Mouse (Mus musculus): Measurements from ENCODE around the gene Mpdz. TPM values are rescaled to one million over a fixed set of nuclear protein-coding genes. Genes with fewer than 3 reads are reported as not detected.
A peak's percentile ranks its signal among the peaks of the same experiment; 100 is the strongest.

Gene Mpdz
- polyA plus RNA-seq, 1 experiment from 2014 or later: 24.7 TPM

DNA sequence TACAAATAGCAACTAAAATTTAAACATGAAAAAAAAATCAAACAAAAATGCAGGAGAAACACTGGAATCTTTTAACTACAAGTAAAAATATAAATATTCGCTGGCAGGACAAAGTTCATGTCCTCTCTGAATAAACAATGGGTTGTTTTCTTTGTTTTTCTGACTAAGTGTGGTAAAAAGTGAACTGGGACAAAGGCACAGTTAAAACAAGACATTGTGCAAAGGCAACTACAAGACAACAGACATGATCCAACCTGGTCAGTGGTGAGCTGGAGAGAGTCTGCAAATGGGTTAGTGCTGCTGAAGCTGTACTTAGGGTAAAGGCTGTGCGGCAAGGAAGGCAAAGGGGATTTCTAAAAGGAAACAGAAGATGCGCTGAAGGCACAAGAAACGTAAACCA lies 129.4 kb downstream of the Mpdz start:
- 95% methylated on average over 4 of the region's 4 CpGs for WGBS
- no peak overlapping the region for H3K27ac ChIP-seq
- no peak overlapping the region for H3K4me3 ChIP-seq (replicated peaks)
- no peak overlapping the region for H3K9ac ChIP-seq (replicated peaks)
- no peak overlapping the region for H3K4me2 ChIP-seq (replicated peaks)
- H3K9me3 ChIP-seq: no peaks in the 10 kb centered on the region
- H3K36me3 ChIP-seq: peaks cover 6% of the 10 kb centered on the region; the same call in 1 of the 2 replicates
- ATAC-seq: no peak
- no peaks in the 10 kb centered on the region for H3K27me3 ChIP-seq
- no peaks in the 10 kb centered on the region for H3K4me1 ChIP-seq (replicated peaks)

DNA sequence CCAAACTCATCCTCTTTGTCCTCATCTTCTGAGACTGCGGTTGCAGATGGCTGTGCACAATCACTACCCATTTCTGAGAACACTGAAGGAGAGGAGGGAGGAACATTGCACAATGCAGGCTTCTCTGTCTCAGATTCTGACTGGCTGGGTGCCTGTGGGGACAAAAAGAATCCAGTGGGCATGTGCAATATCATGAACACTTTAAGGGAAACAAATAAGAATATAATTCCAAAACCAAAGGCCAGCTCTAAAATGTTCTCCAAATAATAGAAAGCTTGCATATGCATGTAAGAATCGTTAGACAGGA lies 132.5 kb downstream of the Mpdz start:
- H3K27me3 ChIP-seq: no peaks in the 10 kb centered on the region
- H3K27ac ChIP-seq: no peak overlapping the region
- H3K36me3 ChIP-seq: peaks cover 13% of the 10 kb centered on the region
- H3K4me3 ChIP-seq (replicated peaks): no peak overlapping the region
- ATAC-seq: no peak
- no peaks in the 10 kb centered on the region for H3K4me1 ChIP-seq (replicated peaks)
- no peak overlapping the region for H3K9ac ChIP-seq (replicated peaks)
- 80% methylated on average over 2 of the region's 2 CpGs for WGBS
- no peak overlapping the region for H3K4me2 ChIP-seq (replicated peaks)
- H3K9me3 ChIP-seq: no peaks in the 10 kb centered on the region

DNA sequence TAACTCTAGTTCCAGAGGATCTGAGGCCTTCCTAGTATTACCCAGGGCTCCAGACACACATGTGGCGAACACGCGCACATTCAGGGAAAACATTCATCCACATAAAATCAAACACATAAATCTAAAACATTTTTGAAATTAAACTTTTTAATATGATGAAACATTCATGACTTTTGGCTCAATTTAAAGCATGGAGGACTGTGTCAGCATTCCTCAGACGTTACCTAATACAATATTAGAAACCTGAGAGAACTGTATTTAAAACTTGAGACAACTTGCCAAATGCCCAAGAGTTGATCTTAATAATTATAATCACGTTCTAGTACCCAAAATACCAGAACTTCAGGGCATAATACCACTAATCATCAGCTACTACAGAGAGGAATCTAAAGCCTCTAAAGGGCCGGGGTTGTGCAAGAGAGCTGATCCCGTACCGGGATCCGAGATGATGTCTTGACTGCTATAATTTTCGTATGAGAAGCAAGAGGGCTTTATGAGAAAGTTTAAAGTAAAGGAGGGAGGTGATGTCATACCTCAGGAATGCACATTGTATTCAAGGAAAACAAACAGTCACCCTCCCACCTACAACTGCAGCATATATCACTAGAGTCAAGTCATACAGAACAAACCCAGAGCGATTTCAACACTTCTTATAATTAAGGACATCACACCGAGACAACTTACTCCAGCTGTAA lies 133.0 kb downstream of the Mpdz start:
- Histone ChIP-seq H3K9ac (replicated peaks) (no peak overlapping the region), H3K9me3 (no peaks in the 10 kb centered on the region), H3K4me2 (replicated peaks) (no peak overlapping the region), H3K27me3 (no peaks in the 10 kb centered on the region), H3K4me3 (replicated peaks) (no peak overlapping the region), H3K27ac (no peak overlapping the region), H3K36me3 (peaks cover 13% of the 10 kb centered on the region), H3K4me1 (replicated peaks) (no peaks in the 10 kb centered on the region)
- ATAC-seq: no peak
- 84% methylated on average over 12 of the region's 12 CpGs for WGBS

- no peak for ATAC-seq
- Histone ChIP-seq H3K9ac (replicated peaks) (no peak overlapping the region), H3K36me3 (peaks cover 23% of the 10 kb centered on the region), H3K4me3 (replicated peaks) (no peak overlapping the region), H3K27ac (no peak overlapping the region), H3K4me2 (replicated peaks) (no peak overlapping the region), H3K4me1 (replicated peaks) (no peaks in the 10 kb centered on the region), H3K27me3 (no peaks in the 10 kb centered on the region), H3K9me3 (no peaks in the 10 kb centered on the region)
- 93% methylated on average over 10 of the region's 10 CpGs for WGBS
Measured at GRCm38 (mm10) chr4:81307596-81308265, 134.9 kb downstream of the Mpdz start.

GRCm38 (mm10) chr4:81302056-81302455 lies 140.6 kb downstream of the Mpdz start:
- H3K4me1 ChIP-seq (replicated peaks): no peaks in the 10 kb centered on the region
- no peak overlapping the region for H3K4me2 ChIP-seq (replicated peaks)
- H3K27ac ChIP-seq: no peak overlapping the region
- WGBS: 94% methylated on average over 3 of the region's 3 CpGs
- no peak for ATAC-seq
- H3K9me3 ChIP-seq: no peaks in the 10 kb centered on the region
- no peak overlapping the region for H3K9ac ChIP-seq (replicated peaks)
- H3K36me3 ChIP-seq: peaks cover 25% of the 10 kb centered on the region
- H3K27me3 ChIP-seq: no peaks in the 10 kb centered on the region
- H3K4me3 ChIP-seq (replicated peaks): no peak overlapping the region

- no peak overlapping the region for H3K27ac ChIP-seq
- no peak for ATAC-seq
- no peaks in the 10 kb centered on the region for H3K9me3 ChIP-seq
- H3K9ac ChIP-seq (replicated peaks): no peak overlapping the region
- no peak overlapping the region for H3K4me3 ChIP-seq (replicated peaks)
- no peaks in the 10 kb centered on the region for H3K27me3 ChIP-seq
- peaks cover 23% of the 10 kb centered on the region for H3K36me3 ChIP-seq
- no peak overlapping the region for H3K4me2 ChIP-seq (replicated peaks)
- 88% methylated on average over 4 of the region's 4 CpGs for WGBS
- no peaks in the 10 kb centered on the region for H3K4me1 ChIP-seq (replicated peaks)
Measured at GRCm38 (mm10) chr4:81298384-81298783, 144.2 kb downstream of the Mpdz start.

- H3K36me3 ChIP-seq: peaks cover 17% of the 10 kb centered on the region
- ATAC-seq: no peak
- no peak overlapping the region for H3K9ac ChIP-seq (replicated peaks)
Measured at GRCm38 (mm10) chr4:81293309-81293708, 149.3 kb downstream of the Mpdz start.

DNA sequence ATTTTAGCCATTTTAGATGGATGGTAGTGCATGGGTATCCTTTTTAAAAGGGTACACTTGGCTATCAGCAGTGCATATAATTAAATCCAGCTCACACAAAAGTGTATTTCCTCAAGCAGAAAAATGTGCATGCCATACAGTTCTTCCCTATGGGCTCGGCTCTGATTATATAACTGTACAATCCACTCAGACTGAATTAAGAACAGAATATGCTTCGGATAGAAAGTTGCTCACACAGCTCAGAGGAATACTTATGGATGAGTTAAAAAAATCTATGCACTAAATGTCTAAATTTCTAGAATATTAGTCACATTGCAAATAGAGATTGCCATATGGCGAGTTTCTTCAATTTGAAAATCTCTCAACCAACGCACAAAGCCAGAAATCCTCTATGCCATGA lies 157.1 kb downstream of the Mpdz start:
- 90% methylated on average over 4 of the region's 4 CpGs for WGBS
- Histone ChIP-seq H3K27ac (no peak overlapping the region), H3K4me3 (replicated peaks) (no peak overlapping the region), H3K4me1 (replicated peaks) (no peaks in the 10 kb centered on the region), H3K9ac (replicated peaks) (no peak overlapping the region), H3K9me3 (no peaks in the 10 kb centered on the region), H3K27me3 (no peaks in the 10 kb centered on the region), H3K36me3 (peaks cover 22% of the 10 kb centered on the region), H3K4me2 (replicated peaks) (no peak overlapping the region)
- ATAC-seq: no peak

More at GRCm38 (mm10) chr4:81293309-81293708, 149.3 kb downstream of the Mpdz start:
- Histone ChIP-seq H3K27me3 (no peaks in the 10 kb centered on the region), H3K27ac (no peak overlapping the region), H3K9me3 (no peaks in the 10 kb centered on the region), H3K4me3 (replicated peaks) (no peak overlapping the region), H3K4me1 (replicated peaks) (no peaks in the 10 kb centered on the region), H3K4me2 (replicated peaks) (no peak overlapping the region)

DNA sequence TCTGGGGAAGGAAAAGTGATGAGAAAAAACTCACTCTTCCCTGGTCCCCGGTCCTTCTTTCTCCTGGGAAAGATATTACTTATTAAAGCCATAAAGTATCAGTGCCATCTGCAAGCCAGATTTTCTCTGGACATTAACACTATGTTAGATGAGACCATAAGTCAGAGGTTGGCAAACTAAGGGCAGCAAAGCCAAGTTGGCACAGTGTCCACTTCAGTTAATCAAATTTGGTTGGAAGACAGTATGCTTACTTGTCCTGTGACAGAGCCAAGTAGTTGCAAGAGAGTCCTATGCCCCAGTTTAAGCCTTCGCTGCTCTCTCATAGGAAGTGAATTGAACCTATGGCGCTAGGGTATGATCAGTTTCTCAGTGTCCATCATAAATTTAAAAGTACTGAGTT lies 159.0 kb downstream of the Mpdz start:
- Histone ChIP-seq H3K4me1 (replicated peaks) (no peaks in the 10 kb centered on the region), H3K9ac (replicated peaks) (no peak overlapping the region), H3K27me3 (no peaks in the 10 kb centered on the region), H3K9me3 (no peaks in the 10 kb centered on the region), H3K36me3 (peaks cover 19% of the 10 kb centered on the region), H3K27ac (no peak overlapping the region), H3K4me3 (replicated peaks) (no peak overlapping the region), H3K4me2 (replicated peaks) (no peak overlapping the region)
- no peak for ATAC-seq
- WGBS: 95% methylated on average over 3 of the region's 3 CpGs

DNA sequence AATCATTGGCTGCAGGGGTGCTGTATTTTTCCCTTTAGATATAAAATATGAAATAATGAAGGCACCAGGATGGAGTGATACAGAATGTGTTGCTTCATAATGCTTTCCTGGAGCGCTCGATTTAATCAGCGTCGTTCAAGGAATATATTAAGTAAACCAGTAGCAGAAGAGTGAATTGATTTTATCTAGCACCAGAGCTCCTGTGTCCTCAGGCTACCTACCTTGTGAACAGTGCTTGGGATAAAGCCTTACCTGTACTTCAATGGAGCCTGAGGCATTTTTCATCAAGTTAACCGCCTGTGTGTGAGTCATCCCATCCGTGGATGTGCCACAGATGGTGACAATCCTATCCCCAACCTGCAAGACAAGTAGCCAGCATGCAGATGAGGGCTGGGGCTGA lies 159.5 kb downstream of the Mpdz start:
- no peaks in the 10 kb centered on the region for H3K9me3 ChIP-seq
- no peak for ATAC-seq
- no peak overlapping the region for H3K27ac ChIP-seq
- no peaks in the 10 kb centered on the region for H3K4me1 ChIP-seq (replicated peaks)
- peaks cover 19% of the 10 kb centered on the region for H3K36me3 ChIP-seq
- no peak overlapping the region for H3K4me3 ChIP-seq (replicated peaks)
- 86% methylated on average over 6 of the region's 6 CpGs for WGBS
- no peak overlapping the region for H3K4me2 ChIP-seq (replicated peaks)
- H3K9ac ChIP-seq (replicated peaks): no peak overlapping the region
- H3K27me3 ChIP-seq: no peaks in the 10 kb centered on the region

DNA sequence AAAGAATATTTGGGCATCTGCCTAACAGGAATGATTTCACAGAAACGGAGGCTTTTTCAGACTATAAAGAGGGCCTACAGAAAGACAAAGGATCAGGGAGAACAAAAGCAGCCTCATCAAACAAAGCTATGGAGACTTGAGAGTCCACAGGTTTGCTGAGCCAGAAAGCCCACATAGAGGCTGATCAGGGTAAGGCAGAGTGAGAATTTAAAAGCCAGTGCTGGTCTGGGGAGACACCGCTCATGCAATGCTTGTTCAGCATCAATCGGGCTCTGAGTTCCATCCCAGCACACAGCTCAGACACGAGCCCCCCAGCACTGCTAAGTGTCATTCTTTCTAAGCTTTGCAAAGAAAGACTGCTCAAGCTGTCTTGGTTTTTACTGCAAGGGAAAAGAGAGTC lies 162.5 kb downstream of the Mpdz start:
- H3K36me3 ChIP-seq: peaks cover 11% of the 10 kb centered on the region
- 13% methylated on average over 4 of the region's 4 CpGs for WGBS
- H3K27ac ChIP-seq: 0 out of 2 replicates have a peak overlapping the region, but pooled peaks have one; percentile 31

GRCm38 (mm10) chr4:81279451-81279850 lies 163.2 kb downstream of the Mpdz start:
- Histone ChIP-seq H3K4me2 (replicated peaks) (no peak overlapping the region), H3K4me1 (replicated peaks) (no peaks in the 10 kb centered on the region), H3K27me3 (no peaks in the 10 kb centered on the region), H3K4me3 (replicated peaks) (no peak overlapping the region), H3K9me3 (no peaks in the 10 kb centered on the region), H3K9ac (replicated peaks) (no peak overlapping the region), H3K27ac (no peak overlapping the region), H3K36me3 (peaks cover 7% of the 10 kb centered on the region)
- 46% methylated on average over 5 of the region's 5 CpGs for WGBS
- ATAC-seq: no peak

More for the DNA sequence above, 162.5 kb downstream of the Mpdz start:
- no peaks in the 10 kb centered on the region for H3K4me1 ChIP-seq (replicated peaks)
- H3K9ac ChIP-seq (replicated peaks): no peak overlapping the region
- no peaks in the 10 kb centered on the region for H3K9me3 ChIP-seq
- H3K4me3 ChIP-seq (replicated peaks): no peak overlapping the region
- H3K27me3 ChIP-seq: no peaks in the 10 kb centered on the region
- H3K4me2 ChIP-seq (replicated peaks): no peak overlapping the region
- no peak for ATAC-seq

Data from midbrain, embryonic 13.5 days (tissue).